Mouse (Mus musculus) bone marrow macrophage, adult 2 months (primary cell): ENCODE measurements at regions not wholly inside any gene's neighbourhood (a gene's known extent, or its start where the extent isn't known, plus 50 kb on each side); places are given as distances from the start of the nearest gene placed in this dataset.
A peak's percentile ranks its signal among the peaks of the same experiment; 100 is the strongest.

ENCODE experiments used
- H3K27ac ChIP-seq: 2 replicates; pipeline ENCODE4 v1.5.1; 2012; ENCODE audit warnings: low read depth, low read length; ENCODE audit not compliant: insufficient read depth
- H3K4me1 ChIP-seq: 2 replicates; pipeline ENCODE4 v1.6.1; 2012; ENCODE audit warnings: low read length; ENCODE audit not compliant: control insufficient read depth, insufficient read depth
- H3K4me3 ChIP-seq: 2 replicates; pipeline ENCODE4 v1.5.1; 2012; ENCODE audit warnings: mild to moderate bottlenecking, low read length, moderate library complexity; ENCODE audit not compliant: insufficient read depth
- CTCF ChIP-seq: IDR thresholded peaks from 2 replicates; pipeline ENCODE4 v1.5.1; 2012; ENCODE audit warnings: low read depth, mild to moderate bottlenecking, low read length, moderate library complexity
- POLR2A ChIP-seq: IDR thresholded peaks from 2 replicates; pipeline ENCODE4 v1.6.1; 2012; ENCODE audit warnings: mild to moderate bottlenecking, low read depth, low read length, borderline replicate concordance

GRCm38 (mm10) chr1:166804333-166804732, 122.7 kb upstream of the Fmo9 start:
- H3K4me3 ChIP-seq, result no peak overlapping the region
- H3K27ac ChIP-seq, result no peak overlapping the region
- peaks cover 35% of the 10 kb centered on the region for H3K4me1 ChIP-seq
- TF ChIP-seq POLR2A, result no peak
- no peak for TF ChIP-seq CTCF

- peaks cover 33% of the 10 kb centered on the region for H3K4me1 ChIP-seq
- TF ChIP-seq POLR2A (no peak), CTCF (no peak)
- H3K27ac ChIP-seq, result no peak overlapping the region
- H3K4me3 ChIP-seq, result no peak overlapping the region
These were observed 125.7 kb upstream of the Fmo9 start for GRCm38 (mm10) chr1:166807163-166807945.

DNA sequence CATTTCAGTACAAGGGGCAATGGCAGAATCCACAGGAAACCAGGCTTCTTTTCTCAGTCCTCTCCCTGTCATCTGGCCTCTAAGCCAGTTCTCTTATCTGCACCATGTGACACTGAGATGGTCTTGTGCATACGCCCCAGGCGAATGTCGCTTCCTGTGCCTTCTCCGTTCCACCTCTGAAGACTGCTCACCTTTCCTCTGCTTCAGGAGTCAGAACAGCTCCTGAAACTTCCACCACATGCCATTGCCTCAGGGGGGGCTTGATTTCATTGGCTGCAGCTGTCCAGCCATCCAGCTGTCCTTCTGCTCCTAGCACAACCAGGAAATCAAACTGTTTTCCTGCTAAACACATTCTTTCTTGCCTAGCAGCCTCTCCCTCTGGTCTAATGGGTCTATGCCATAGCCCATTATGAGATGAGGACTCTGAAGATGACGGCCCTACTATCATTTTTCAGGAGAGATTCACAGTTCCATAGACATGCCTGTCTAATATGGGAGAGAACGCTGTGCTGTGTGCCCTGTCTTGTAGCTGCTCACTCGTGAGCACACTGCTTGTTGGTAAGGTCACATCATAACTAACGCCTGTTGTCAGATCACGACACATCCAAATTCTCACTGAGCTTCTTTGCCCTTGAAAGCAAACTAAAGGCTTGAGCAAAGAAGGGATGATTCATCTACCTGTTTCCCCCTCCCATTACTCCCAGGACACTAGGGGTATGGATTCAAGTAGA, 129.9 kb upstream of the Fmo9 start:
- H3K4me3 ChIP-seq, result no peak overlapping the region
- H3K27ac ChIP-seq, result no peak overlapping the region
- TF ChIP-seq CTCF (no peak), POLR2A (no peak)
- H3K4me1 ChIP-seq, result peaks cover 32% of the 10 kb centered on the region

DNA sequence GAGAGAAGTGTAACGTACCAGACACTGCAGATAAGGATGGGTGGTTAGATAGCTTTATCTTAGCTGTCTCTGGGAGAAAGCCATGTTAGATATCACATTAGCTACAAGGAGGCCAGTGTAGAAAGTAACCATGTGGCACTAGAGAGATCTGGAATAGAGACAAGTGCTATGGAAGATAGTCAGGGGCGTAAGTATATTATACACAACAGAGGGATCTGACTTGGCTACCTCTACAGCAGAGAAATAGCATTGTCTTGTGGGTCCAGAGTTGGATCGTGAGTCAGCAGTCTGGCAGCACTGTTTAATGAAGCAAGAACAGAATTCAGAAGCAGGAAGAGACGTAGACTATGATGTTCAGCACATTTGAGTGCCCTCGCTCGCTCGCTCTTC, 130.4 kb upstream of the Fmo9 start:
- Histone ChIP-seq H3K4me1 (peaks cover 29% of the 10 kb centered on the region), H3K27ac (no peak overlapping the region), H3K4me3 (no peak overlapping the region)
- no peak for TF ChIP-seq POLR2A
- TF ChIP-seq CTCF, result no peak

DNA sequence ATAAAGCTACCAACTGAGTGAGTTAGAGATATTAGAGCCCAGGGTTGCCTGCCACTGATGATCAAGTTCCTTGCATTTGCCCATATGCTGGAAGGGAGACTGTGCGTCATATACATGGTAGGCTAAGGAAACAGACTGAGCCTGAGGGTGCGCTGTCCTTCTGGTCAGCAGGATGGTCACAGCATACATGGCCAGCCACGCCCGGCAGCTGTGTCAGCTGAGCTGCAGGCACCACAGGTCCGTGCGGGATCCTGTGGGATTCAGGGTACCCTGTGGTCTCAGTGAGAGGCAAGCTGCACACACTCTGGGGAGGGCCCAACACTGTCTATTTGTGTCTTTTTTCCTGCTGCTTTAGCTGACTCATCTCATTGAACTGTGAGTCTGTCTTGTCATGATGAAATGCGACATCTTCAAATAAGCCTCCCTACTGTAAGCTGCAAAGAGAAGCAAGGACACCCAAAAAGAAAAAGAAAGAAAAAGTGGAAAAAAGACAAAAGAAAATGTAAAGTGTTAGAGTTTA, 131.3 kb upstream of the Fmo9 start:
- peak overlapping the region; percentile 18 for H3K27ac ChIP-seq
- no peak for TF ChIP-seq CTCF
- no peak for TF ChIP-seq POLR2A
- H3K4me3 ChIP-seq, result no peak overlapping the region
- H3K4me1 ChIP-seq, result peaks cover 30% of the 10 kb centered on the region

- Histone ChIP-seq H3K4me1 (peaks cover 29% of the 10 kb centered on the region), H3K27ac (no peak overlapping the region), H3K4me3 (no peak overlapping the region)
- TF ChIP-seq POLR2A, result no peak
- no peak for TF ChIP-seq CTCF
These were observed 136.3 kb upstream of the Fmo9 start for GRCm38 (mm10) chr1:166817927-166818326.

DNA sequence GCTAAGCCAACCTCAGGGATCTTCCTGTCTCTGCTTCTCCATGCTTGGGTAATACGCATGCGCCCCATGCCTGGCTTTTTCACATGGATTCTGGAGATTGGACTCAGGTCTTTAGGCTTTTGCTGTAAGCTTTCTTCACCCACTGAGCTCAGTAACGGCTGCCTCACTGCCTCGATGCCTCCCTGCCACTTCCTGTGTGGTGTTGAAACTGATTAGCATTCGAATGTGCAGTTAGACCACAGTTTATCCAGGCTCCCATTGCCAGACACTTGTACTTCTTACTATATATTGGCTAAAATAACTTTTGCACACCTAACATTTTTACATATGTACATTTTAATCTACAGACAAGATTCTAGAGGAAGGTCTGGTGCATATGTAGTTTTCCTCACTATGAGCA, 137.0 kb upstream of the Fmo9 start:
- Histone ChIP-seq H3K4me3 (no peak overlapping the region), H3K4me1 (peaks cover 23% of the 10 kb centered on the region), H3K27ac (peak overlapping the region; percentile 89)
- TF ChIP-seq CTCF, result no peak
- TF ChIP-seq POLR2A, result no peak

GRCm38 (mm10) chr1:166819420-166819819, 137.8 kb upstream of the Fmo9 start:
- H3K4me3 ChIP-seq, result no peak overlapping the region
- TF ChIP-seq POLR2A, result no peak

DNA sequence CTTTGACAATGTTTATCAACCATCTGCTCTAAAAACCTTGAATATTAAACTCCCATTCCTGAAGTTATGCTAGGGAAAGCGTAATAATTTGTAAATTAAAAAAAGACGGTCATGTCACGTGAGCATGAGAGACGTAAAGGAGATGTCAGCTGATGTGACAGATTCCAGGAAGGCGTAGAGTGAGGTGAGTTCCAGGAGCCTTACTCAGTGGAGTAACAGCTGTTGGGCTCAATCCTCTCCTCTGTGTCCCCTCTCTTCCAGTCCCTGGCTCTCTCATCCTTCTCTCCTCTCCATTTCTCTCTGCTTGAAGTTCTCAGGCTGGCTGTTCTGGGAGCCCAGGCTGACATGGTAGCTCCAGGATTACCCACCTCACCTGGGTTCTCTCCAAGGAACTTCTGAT, 138.4 kb upstream of the Fmo9 start:
- TF ChIP-seq CTCF, result no peak
- no peak for TF ChIP-seq POLR2A
- peak overlapping the region; percentile 89 for H3K27ac ChIP-seq

More at GRCm38 (mm10) chr1:166819420-166819819, 137.8 kb upstream of the Fmo9 start:
- peak overlapping the region; percentile 89 for H3K27ac ChIP-seq
- peaks cover 23% of the 10 kb centered on the region for H3K4me1 ChIP-seq

DNA sequence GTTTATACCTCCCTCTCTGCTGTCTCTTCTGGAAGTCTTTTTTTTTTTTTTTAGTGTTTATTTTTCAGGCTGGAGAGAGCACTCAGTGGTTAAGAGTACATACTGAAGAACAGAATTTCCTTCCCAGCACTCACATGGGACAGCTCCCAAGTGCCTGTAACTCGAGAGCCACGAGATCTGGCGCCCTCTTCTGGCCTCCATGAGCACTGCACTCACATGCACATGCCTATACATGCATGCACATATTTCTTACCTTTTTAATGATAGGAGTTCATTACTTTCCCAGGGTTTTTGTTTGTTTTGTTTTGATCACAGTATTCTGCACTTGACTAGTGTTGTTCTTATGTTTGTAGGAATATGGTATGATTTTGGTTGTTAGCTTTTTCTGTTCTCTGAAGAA, 139.5 kb upstream of the Fmo9 start:
- Histone ChIP-seq H3K4me1 (peaks cover 30% of the 10 kb centered on the region), H3K4me3 (no peak overlapping the region), H3K27ac (no peak overlapping the region)
- TF ChIP-seq CTCF (peak; percentile 56; the same call in 1 of the 2 replicates), POLR2A (no peak)

More for the DNA sequence above, 138.4 kb upstream of the Fmo9 start:
- Histone ChIP-seq H3K4me1 (peaks cover 23% of the 10 kb centered on the region), H3K4me3 (no peak overlapping the region)
